Mouse (Mus musculus): ENCODE results near the gene Fndc9. TPM values are rescaled to one million over a fixed set of nuclear protein-coding genes. Genes with fewer than 3 reads are reported as not detected.
A peak's percentile ranks its signal among the peaks of the same experiment; 100 is the strongest.

Gene Fndc9
- total RNA-seq (2021): not detected
- long read RNA-seq, experiment 1: 0 reads
- long read RNA-seq, experiment 2: 0 reads

- DNase-seq (ENCODE audit: low spot score in 2 of 2): no peak
These were observed at the start of gene Fndc9 for GRCm38 (mm10) chr11:46235334-46235733. Fndc9 (plus strand) TSS chr11:46235531.

DNA sequence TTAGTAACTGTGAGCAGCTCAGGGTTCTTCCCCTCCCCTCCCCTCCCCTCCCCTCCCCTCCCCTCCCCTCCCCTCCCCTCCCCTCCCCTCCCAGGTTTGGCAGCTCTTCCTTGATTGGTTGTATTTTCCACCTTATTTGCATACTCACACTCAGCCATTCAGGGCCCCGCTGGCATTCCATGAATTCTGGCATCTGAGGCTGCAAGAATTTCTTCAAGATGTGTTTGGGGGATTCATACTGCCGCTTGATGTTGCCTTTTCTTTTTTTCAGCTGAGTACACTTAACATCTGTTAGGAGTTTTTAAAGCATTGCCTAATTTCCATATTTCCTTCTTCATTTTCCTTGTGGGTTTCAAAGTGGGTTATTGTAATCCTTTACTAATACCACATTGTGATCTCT, 47.0 kb upstream of the Fndc9 start:
- no peak for DNase-seq (ENCODE audit: low spot score in 2 of 2)

GRCm38 (mm10) chr11:46194175-46194574, 41.2 kb upstream of the Fndc9 start:
- DNase-seq (ENCODE audit: low spot score in 2 of 2): no peak

- no peak for DNase-seq (ENCODE audit: low spot score in 2 of 2)
These were observed 34.7 kb upstream of the Fndc9 start for GRCm38 (mm10) chr11:46200664-46201063.

DNA sequence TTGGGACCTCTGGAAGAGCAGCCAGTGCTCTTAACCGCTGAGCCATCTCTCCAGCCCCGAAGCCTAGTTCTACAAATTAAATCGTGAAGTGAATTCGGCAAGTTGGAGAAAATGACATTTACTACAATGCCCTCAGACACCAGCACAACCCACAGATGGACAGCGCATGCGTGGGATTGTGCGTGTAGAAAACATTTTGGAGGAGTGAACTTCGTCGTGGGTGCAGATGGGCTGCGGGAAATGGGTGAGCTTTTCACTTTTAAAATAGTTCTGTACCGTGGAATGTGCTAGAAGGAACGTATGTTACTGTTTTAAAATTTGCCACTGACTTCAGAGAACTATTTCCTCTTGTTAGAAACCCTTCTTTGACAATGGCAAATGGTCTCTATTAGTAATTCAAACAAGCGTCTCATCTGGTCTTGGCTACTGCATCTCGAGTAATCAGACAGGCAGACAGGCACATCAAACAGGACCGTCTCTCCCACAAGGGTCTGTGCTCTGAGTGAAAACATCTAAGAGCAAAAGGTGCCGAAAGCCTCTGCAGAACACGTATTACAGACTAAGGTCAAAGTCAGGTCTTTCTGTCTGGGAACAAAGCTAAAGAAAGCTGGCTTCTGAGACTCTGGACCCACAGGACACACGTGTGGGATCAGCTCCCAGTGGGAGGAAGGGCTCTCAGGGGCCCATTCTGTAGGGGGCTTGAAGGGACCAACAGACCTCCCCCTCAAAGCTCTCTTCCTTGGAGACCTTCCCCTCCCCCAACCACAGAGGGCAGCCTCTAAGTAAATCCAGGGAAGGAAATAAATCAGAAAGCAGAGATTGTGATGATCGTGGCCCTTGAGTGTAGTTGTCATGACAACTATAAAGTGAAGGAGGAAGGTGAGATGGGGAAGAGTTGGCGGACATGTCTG, 33.4 kb upstream of the Fndc9 start:
- no peak for DNase-seq (ENCODE audit: low spot score in 2 of 2)

DNA sequence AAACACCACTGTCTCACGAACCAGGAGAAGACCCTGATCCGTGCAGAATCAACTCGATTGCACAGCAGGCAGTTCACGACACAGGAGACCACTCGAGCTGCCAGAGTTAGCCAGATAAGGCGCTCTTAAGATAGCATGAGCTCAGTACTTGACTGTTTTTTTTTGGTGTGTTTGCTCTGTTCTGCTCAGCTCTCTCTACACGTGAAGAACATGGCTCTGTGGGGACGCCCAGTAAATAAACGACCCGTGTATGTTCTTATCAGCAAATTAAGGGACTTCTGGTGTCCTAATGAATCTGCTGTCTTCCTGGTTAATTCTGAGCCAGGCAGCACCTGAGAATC, 32.8 kb upstream of the Fndc9 start:
- no peak for DNase-seq (ENCODE audit: low spot score in 2 of 2)

DNA sequence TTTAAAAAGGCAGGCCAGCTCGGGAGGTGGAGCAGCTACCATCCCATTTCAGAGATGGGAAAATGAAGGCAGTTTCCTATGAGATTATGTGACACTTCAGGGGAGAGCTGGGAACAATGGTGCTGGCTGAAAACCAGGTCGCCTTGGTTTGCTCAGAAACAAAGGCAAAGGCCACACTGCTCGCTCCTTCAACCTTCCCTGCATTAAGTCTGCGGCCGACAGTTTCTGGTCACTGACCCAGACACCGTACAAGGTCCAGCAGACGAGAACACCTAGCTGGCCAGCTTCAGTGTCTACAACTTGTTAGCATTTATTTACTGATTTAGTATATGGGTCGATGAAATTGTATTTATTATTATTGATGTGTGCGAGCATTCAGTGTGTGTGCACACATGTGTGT, 30.5 kb upstream of the Fndc9 start:
- DNase-seq (ENCODE audit: low spot score in 2 of 2): no peak

- no peak for DNase-seq (ENCODE audit: low spot score in 2 of 2)
These were observed 29.5 kb upstream of the Fndc9 start for GRCm38 (mm10) chr11:46205639-46206409.

DNA sequence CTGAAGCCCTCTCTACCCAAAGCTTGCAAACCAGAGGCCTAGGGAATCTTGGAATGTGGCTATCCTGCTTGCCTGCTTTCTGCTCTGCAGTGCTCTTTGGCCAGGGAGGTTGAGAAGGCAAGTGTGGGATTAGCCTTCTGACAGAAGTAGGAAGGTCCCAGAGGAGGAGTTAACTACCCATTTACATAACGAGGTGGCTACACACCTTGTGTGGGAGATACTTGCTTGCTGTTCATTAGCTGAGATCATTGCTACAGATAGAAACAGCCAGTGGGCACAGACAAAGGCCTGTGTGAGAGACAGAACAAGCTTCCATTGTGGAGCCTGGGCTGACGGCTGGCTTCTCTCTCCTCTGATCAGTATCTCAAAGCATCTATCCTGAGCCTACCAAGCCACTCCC, 25.4 kb upstream of the Fndc9 start:
- DNase-seq (ENCODE audit: low spot score in 2 of 2): no peak

DNA sequence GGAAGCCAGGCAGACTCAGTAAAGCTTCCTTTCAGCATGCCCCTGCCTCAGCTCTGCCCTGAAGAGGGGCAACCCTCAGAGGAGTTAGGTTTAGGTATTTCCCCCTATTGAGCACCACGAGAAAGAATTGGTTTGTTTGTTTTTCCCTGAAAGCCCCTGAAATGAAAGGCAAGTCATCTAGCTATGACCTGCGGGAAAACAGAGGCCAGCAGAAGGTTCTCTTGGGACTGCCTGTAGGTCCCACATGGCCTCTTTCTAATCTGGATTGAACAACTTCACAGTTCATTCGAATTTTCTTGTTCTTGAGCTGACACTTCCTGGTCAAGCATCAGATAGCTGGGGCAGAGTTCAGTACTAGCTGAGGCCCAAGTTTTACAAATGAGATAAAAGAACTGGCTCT, 23.5 kb upstream of the Fndc9 start:
- no peak for DNase-seq (ENCODE audit: low spot score in 2 of 2)

DNA sequence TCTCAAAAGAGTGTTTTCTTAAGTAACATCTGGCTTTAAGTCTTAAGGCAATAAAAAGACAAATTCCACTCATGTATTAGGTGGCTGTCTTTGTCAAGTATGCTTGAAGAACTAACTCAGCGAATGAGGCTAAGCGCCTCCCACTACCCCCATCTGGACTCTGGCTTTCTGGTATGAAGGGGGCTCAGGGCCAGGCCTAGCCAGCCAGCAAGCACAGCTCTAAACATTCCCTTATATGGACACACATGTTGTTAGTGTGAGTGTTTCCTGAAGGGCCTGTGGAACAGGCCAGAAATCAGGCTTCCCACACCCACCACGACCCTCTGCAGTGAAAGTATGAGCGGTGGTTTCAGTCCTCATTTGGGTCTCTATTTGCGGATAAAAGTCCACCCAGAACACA, 21.5 kb upstream of the Fndc9 start:
- peak in 1 of 2 experiments; percentile 44 for DNase-seq (ENCODE audit: low spot score in 2 of 2)

GRCm38 (mm10) chr11:46214368-46215230, 20.7 kb upstream of the Fndc9 start:
- DNase-seq (ENCODE audit: low spot score in 2 of 2): no peak

- peak in 1 of 2 experiments; percentile 43 for DNase-seq (ENCODE audit: low spot score in 2 of 2)
These were observed 20.0 kb upstream of the Fndc9 start for GRCm38 (mm10) chr11:46215354-46215753.

GRCm38 (mm10) chr11:46216669-46217068, 18.7 kb upstream of the Fndc9 start:
- DNase-seq (ENCODE audit: low spot score in 2 of 2): peak in 1 of 2 experiments; percentile 19

DNA sequence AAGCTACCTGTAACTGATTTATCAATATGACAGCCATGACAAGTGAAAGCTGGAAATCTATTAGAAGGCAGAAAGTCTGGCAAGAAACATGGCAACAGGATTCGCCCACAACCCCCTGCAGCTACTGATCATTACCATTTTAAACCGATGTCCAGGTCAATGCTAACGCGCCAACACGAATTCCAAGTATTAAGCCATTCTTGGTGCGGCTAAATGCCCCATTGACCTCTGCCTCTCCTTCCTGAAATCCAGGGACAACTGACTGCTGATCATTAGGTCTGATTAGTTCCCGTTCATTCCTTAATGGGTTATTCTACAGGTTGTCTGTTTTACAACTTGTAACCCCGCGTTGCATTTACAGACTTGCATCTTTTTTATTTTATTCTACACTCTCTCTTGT, 17.6 kb upstream of the Fndc9 start:
- no peak for DNase-seq (ENCODE audit: low spot score in 2 of 2)

- DNase-seq (ENCODE audit: low spot score in 2 of 2): no peak
These were observed 16.7 kb upstream of the Fndc9 start for GRCm38 (mm10) chr11:46218584-46218983.

DNA sequence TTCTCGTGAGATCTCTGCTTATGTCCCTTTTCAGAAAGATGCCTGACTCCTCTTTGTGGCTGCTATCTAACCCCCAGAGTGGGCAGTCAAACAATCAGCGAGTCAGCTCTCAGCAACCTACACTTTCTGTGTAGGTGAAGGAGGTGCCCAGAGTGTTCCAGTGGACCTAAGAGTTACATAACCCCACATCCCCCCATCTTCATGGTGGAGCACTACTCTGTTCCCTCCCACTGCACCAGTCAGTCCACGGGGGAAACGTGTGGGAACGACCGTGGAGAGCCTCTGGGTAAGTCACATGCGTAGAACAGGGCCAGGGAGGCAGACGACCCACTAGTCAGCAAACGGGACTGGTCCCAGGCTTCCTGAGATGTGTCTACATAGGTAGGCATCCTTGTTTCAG, 16.0 kb upstream of the Fndc9 start:
- no peak for DNase-seq (ENCODE audit: low spot score in 2 of 2)

DNA sequence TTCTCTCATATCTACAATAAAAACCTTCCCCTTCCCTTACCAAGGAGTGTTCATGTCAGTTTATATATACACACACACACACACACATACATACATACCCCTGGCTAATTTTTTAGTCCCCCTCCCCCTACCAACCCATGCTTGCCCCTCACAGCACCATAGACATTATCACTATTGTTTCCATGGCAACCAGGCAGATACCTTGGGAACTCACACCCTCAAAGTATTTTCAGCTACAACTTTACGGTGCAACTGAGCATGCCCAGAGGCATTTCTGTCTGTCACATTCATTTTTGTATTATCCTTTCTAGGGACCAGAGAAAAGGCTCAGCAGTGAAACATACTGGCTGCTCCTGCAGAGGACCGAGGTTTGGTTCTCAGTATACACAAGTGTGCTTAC, 15.1 kb upstream of the Fndc9 start:
- DNase-seq (ENCODE audit: low spot score in 2 of 2): no peak

DNA sequence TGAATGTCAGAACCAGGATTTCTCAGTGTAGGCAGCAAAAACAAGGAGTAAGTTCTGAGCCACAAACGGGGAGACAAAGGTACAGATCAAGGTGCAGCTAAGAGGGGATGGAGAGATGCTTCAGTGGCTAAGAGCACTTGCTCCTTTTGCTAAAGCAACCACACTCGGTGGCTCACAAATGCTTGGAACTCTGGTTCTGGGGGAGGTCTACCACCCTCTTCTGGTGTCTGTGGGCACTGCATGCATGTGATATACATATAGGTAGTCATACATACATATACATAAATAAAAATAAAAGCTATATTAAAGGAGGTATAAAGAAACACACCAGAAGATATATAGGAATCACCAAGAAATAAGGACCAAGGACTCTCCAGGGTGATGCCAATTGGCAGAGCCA, 11.8 kb upstream of the Fndc9 start:
- no peak for DNase-seq (ENCODE audit: low spot score in 2 of 2)

GRCm38 (mm10) chr11:46225345-46225744, 10.0 kb upstream of the Fndc9 start:
- no peak for DNase-seq (ENCODE audit: low spot score in 2 of 2)

DNA sequence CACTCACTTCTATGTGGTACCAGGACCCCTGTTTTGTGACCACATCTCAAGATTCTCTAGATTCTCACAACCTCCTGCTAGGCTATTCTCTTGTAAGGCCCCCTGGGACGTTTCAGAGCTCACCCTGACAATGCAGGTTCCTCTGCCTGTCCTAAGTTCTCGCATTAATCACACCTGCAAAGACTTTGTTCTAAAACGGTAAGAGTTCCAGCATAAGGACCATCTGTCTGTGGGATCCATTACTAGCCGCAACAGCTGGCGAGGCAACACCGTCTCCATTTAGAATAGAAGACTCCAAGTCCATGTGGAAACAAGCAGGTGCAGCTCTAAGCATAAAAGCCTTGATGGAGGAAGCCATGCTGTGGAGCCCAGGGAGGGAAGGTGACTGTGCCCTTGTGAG, 5.1 kb upstream of the Fndc9 start:
- no peak for DNase-seq (ENCODE audit: low spot score in 2 of 2)
